Mouse (Mus musculus): ENCODE data around the gene Cdkn1c. TPM values are rescaled to one million over a fixed set of nuclear protein-coding genes. Genes with fewer than 3 reads are reported as not detected.

Cdkn1c gene
- polyA plus RNA-seq, 1 experiment from 2014 or later: 617 TPM

DNA sequence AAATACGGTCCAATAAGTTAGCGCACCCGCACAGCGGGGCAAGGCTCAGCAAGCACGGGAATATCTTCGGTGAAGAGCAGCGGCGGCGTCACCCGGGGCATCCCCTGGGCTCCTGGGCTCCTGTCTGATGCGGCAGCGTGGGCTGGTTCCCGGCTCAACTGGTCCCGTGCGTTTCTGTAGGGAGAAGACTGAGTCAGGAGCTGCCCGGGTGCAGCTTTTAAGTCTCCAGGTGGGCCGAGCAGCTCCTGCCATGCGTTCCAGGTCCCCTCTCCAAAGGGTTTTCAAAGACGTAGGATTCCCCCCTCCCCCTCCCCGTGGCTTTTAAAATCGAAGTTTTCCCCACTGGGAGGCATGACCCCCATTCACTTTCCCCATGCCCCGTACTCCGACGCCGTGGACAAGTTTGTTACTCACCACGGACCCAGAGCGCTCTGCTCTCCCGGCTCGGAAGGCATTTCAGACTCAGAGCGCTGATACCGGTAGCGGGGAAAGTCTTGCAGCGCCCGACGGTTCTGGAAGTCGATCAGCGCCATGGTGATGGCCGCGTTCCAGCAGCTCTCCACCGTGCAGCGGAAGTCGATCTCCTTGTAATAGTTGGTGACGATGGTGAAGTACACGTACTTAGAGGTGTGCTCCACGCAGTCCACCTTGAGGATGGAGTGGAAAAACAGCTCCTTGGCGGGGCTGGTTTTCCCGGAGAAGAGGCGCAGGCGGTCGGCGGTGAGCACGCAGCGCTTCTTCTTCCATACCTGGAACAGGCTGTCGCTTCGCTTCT lies 41.0 kb upstream of the Cdkn1c start:
- DNase-seq (ENCODE audit: low spot score) (peak; percentile 50), ATAC-seq (replicated peaks; ENCODE audit: low FRiP score) (no peak)
- no peak overlapping the region for H3K27ac ChIP-seq (ENCODE audit: low read depth, low read length)
- 3% methylated on average over 55 of the region's 55 CpGs for WGBS
- H3K4me3 ChIP-seq (ENCODE audit: low read depth, low read length): peak overlapping the region; percentile 49
- H3K9me3 ChIP-seq (ENCODE audit: control insufficient read depth, low read length): no peaks in the 10 kb centered on the region
- H3K36me3 ChIP-seq (ENCODE audit: control insufficient read depth, insufficient read depth, low read length): no peaks in the 10 kb centered on the region
- H3K4me1 ChIP-seq (replicated peaks; ENCODE audit: control insufficient read depth, insufficient read depth, low read length): 0 out of 2 replicates have a peak, but pooled peaks cover 7% of the 10 kb centered on the region
- peak overlapping the region; percentile 73 for H3K4me2 ChIP-seq
- peaks cover 57% of the 10 kb centered on the region for H3K27me3 ChIP-seq (replicated peaks; ENCODE audit: control insufficient read depth, insufficient read depth, low read length)
- H3K9ac ChIP-seq (ENCODE audit: low read depth, low read length): 0 out of 2 replicates have a peak overlapping the region, but pooled peaks have one; percentile 27

DNA sequence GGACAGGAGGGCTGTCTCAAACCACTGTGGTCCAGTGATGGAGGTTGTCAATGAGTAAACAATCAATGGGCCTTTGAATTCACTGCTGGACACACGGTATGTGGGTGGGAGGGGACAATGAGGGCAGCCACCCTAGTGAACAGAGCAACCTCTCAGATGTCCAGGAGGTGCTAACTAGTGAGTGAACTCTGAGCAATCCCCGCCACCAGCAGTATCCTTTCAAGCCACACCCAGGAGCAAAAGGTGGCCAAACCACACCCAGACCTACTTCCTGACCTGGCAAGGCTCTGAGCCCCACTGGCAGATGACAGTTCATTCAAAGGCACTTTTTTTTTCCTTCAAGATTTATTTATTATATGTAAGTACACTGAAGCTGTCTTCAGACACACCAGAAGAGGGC lies 40.1 kb upstream of the Cdkn1c start:
- no peak overlapping the region for H3K4me3 ChIP-seq (ENCODE audit: low read depth, low read length)
- DNase-seq (ENCODE audit: low spot score) (no peak), ATAC-seq (replicated peaks; ENCODE audit: low FRiP score) (no peak)
- H3K27me3 ChIP-seq (replicated peaks; ENCODE audit: control insufficient read depth, insufficient read depth, low read length): peaks cover 54% of the 10 kb centered on the region
- WGBS: 32% methylated on average over 2 of the region's 2 CpGs
- H3K9me3 ChIP-seq (ENCODE audit: control insufficient read depth, low read length): no peaks in the 10 kb centered on the region
- no peak overlapping the region for H3K27ac ChIP-seq (ENCODE audit: low read depth, low read length)
- no peak overlapping the region for H3K4me2 ChIP-seq
- peaks cover 8% of the 10 kb centered on the region; the same call in 1 of the 2 replicates for H3K4me1 ChIP-seq (replicated peaks; ENCODE audit: control insufficient read depth, insufficient read depth, low read length)
- no peaks in the 10 kb centered on the region for H3K36me3 ChIP-seq (ENCODE audit: control insufficient read depth, insufficient read depth, low read length)
- no peak overlapping the region for H3K9ac ChIP-seq (ENCODE audit: low read depth, low read length)

DNA sequence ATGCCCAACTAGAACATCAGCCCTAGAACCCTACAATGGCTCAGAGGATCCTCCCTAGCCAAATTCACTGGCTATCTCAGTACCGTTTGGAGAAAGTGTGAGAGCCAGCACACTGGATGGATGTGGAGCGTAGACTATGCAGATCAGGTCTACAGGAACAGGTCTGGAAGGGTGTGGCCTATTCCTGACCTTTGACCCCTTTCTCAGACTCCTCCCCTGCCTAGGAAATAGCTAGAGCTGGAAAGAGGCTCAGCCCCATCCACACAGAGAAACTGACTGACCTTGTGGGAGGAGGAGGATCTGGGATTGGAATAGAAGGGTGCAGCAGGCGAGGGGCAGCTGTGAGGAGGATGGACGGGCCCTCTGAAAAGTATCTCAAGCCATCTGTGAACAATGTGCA lies 37.7 kb upstream of the Cdkn1c start:
- no peak for DNase-seq (ENCODE audit: low spot score)
- 84% methylated on average over 4 of the region's 4 CpGs for WGBS
- H3K27me3 ChIP-seq (replicated peaks; ENCODE audit: control insufficient read depth, insufficient read depth, low read length): peaks cover 39% of the 10 kb centered on the region

DNA sequence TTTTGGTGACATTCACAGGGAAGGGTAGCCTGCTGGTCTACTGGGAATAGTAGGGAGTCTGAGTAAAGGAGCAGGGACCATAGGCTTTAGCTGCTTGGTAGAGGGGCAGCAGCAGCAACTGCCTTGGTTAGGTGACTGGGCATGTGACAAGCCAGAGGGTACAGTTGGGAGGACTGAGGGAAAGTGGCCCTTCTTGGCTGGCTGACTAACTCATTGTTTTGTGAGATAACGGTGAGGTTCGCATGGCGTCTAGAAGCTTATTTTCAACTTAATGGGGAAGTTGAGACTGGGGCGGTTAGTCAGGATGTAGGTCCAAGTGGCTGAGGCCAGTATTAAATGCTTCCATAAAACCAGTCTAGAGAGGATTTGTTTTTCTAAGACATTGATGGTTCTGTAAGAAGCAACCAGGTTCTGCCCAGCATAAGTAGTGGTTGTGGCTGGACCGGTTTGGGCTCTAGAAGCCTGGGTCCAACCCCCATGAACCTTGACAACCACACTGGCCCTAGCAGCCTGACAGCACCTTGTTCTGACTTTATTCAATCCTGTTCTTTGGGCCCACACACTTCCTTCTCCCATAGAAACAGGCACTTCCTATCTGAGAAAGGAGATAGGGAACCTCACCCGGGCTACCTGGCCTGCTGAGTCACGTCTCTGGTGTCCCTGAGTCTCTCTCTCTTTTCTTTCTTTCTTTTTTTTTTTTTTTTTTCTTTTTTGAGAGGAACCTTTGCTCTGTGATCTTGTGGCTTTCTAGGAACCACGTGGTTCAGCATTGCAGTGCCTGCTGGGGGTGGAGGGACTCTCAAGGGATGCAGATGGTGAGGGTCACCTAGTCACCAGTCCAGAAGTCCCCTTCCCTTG lies 34.5 kb upstream of the Cdkn1c start:
- no peak overlapping the region for H3K9ac ChIP-seq (ENCODE audit: low read depth, low read length)
- no peak for ATAC-seq (replicated peaks; ENCODE audit: low FRiP score)
- 47% methylated on average over 8 of the region's 8 CpGs for WGBS

More for the DNA sequence above, 37.7 kb upstream of the Cdkn1c start:
- Histone ChIP-seq H3K4me3 (ENCODE audit: low read depth, low read length) (no peak overlapping the region), H3K4me2 (no peak overlapping the region), H3K4me1 (replicated peaks; ENCODE audit: control insufficient read depth, insufficient read depth, low read length) (peaks cover 18% of the 10 kb centered on the region), H3K9ac (ENCODE audit: low read depth, low read length) (no peak overlapping the region), H3K9me3 (ENCODE audit: control insufficient read depth, low read length) (no peaks in the 10 kb centered on the region), H3K27ac (ENCODE audit: low read depth, low read length) (no peak overlapping the region), H3K36me3 (ENCODE audit: control insufficient read depth, insufficient read depth, low read length) (no peaks in the 10 kb centered on the region)
- ATAC-seq (replicated peaks; ENCODE audit: low FRiP score): no peak

DNA sequence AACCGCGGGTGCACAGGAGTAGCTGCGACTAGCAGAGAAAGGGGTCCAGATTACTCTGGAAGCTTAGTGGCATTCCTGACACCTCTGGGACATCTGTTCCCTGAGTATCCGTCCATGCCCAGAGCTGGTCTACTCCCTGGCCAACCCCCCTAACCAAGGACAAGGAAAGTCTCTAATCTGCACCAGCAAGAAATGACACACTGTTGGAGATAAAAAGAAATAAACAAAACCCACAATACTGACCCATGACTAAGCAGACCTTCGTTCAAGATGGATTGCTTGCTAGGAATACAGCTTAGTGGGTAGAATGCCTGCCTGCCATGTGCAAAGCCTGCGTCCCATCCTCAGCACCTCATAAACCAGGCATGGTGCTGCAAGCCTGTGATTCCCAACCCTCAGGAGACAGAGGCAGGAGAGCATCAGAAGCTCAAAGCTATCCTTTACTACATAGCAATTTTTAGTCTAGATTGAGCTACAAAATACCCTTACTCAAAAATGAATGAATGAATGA lies 32.8 kb upstream of the Cdkn1c start:
- WGBS: 64% methylated on average over 6 of the region's 6 CpGs
- Histone ChIP-seq H3K36me3 (ENCODE audit: control insufficient read depth, insufficient read depth, low read length) (no peaks in the 10 kb centered on the region), H3K27me3 (replicated peaks; ENCODE audit: control insufficient read depth, insufficient read depth, low read length) (peaks cover 7% of the 10 kb centered on the region), H3K27ac (ENCODE audit: low read depth, low read length) (no peak overlapping the region), H3K9ac (ENCODE audit: low read depth, low read length) (no peak overlapping the region), H3K4me2 (no peak overlapping the region), H3K4me1 (replicated peaks; ENCODE audit: control insufficient read depth, insufficient read depth, low read length) (peaks cover 12% of the 10 kb centered on the region), H3K9me3 (ENCODE audit: control insufficient read depth, low read length) (no peaks in the 10 kb centered on the region), H3K4me3 (ENCODE audit: low read depth, low read length) (no peak overlapping the region)
- ATAC-seq (replicated peaks; ENCODE audit: low FRiP score) (no peak), DNase-seq (ENCODE audit: low spot score) (no peak)

More for the DNA sequence above, 34.5 kb upstream of the Cdkn1c start:
- H3K4me1 ChIP-seq (replicated peaks; ENCODE audit: control insufficient read depth, insufficient read depth, low read length): peaks cover 12% of the 10 kb centered on the region
- H3K27ac ChIP-seq (ENCODE audit: low read depth, low read length): no peak overlapping the region
- H3K36me3 ChIP-seq (ENCODE audit: control insufficient read depth, insufficient read depth, low read length): no peaks in the 10 kb centered on the region
- H3K9me3 ChIP-seq (ENCODE audit: control insufficient read depth, low read length): no peaks in the 10 kb centered on the region
- DNase-seq (ENCODE audit: low spot score): no peak
- H3K4me3 ChIP-seq (ENCODE audit: low read depth, low read length): no peak overlapping the region
- H3K4me2 ChIP-seq: no peak overlapping the region
- H3K27me3 ChIP-seq (replicated peaks; ENCODE audit: control insufficient read depth, insufficient read depth, low read length): peaks cover 8% of the 10 kb centered on the region

DNA sequence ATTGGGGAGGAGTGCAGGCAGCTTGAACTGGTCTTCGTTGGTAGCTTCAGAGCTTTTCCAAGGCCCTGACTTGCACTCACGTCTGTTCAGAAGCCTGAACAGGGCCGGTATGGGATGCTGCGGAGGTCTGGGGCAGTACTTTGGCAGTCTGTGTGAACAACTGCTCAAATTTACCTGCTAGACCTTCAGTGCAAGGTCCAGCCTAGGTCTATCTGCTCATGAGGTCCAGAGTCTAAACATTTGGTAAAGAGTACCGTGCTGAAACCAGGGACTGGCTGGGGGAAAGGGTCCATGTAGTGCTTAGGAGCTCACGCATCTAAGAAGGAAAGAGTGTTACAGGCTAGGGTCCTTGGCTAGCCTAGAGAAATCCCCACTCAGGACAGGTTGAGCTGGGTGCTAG lies 28.9 kb upstream of the Cdkn1c start:
- ATAC-seq (replicated peaks; ENCODE audit: low FRiP score): peak; percentile 60; the same call in 1 of the 2 replicates
- Histone ChIP-seq H3K9me3 (ENCODE audit: control insufficient read depth, low read length) (no peaks in the 10 kb centered on the region), H3K36me3 (ENCODE audit: control insufficient read depth, insufficient read depth, low read length) (no peaks in the 10 kb centered on the region), H3K4me3 (ENCODE audit: low read depth, low read length) (no peak overlapping the region), H3K4me2 (no peak overlapping the region), H3K27me3 (replicated peaks; ENCODE audit: control insufficient read depth, insufficient read depth, low read length) (peaks cover 10% of the 10 kb centered on the region), H3K4me1 (replicated peaks; ENCODE audit: control insufficient read depth, insufficient read depth, low read length) (no peaks in the 10 kb centered on the region), H3K9ac (ENCODE audit: low read depth, low read length) (no peak overlapping the region), H3K27ac (ENCODE audit: low read depth, low read length) (no peak overlapping the region)
- no peak for DNase-seq (ENCODE audit: low spot score)
- 72% methylated on average over 6 of the region's 6 CpGs for whole genome bisulfite sequencing

DNA sequence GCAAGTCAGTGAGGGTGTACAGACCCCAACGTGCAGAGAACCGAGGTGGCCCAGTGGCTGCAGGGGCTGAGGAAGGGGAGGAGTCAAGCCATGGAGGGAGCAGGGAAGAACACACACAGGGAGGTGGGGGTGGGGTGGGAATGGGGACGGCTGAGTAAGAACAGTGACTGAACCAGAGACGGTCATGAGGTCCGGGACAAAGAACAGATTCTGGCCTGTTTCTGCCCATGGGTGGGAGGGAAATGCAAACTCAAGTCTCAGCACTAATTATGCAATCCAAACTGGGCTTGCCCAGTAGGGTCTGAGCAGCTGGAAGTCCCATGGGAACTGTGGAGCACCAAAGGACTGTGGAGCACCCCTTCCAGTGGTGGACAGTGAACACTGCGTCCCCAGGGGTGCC lies 21.7 kb upstream of the Cdkn1c start:
- DNase-seq (ENCODE audit: low spot score): no peak
- ATAC-seq (replicated peaks; ENCODE audit: low FRiP score): peak; percentile 32
- no peaks in the 10 kb centered on the region for H3K4me1 ChIP-seq (replicated peaks; ENCODE audit: control insufficient read depth, insufficient read depth, low read length)

DNA sequence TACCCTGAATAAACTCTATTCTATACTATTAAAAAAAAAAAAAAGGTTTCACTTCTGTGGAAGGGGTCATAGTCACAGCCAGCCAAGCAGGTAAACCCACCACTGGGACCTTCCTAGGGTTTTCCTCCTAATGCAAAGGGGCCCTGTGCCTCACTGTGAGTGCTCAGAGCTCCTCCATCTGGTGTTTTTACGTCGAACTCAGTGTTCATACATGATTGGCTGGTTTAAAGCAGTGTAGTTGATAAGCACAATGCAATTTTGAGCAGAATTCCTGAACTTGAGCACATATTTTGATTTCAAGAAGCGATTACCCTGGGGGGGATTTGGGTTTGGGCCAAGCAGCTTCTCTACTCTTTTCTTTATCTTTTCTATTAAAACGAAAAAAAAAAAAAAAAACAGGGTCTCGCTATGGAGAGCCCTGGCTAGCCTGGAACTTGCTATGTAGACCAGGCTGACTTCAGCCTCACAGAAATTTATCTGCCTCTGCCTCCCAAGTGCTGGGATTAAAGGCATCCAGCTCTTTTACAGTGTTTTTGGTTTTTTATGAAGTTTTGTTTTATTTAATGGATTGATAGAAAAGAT lies 21.0 kb upstream of the Cdkn1c start:
- H3K4me2 ChIP-seq: no peak overlapping the region
- H3K4me3 ChIP-seq (ENCODE audit: low read depth, low read length): no peak overlapping the region
- ATAC-seq (replicated peaks; ENCODE audit: low FRiP score) (no peak), DNase-seq (ENCODE audit: low spot score) (no peak)
- H3K4me1 ChIP-seq (replicated peaks; ENCODE audit: control insufficient read depth, insufficient read depth, low read length): no peaks in the 10 kb centered on the region
- 47% methylated on average over 5 of the region's 5 CpGs for WGBS
- no peaks in the 10 kb centered on the region for H3K36me3 ChIP-seq (ENCODE audit: control insufficient read depth, insufficient read depth, low read length)
- H3K27ac ChIP-seq (ENCODE audit: low read depth, low read length): no peak overlapping the region
- no peak overlapping the region for H3K9ac ChIP-seq (ENCODE audit: low read depth, low read length)
- H3K27me3 ChIP-seq (replicated peaks; ENCODE audit: control insufficient read depth, insufficient read depth, low read length): peaks cover 3% of the 10 kb centered on the region
- no peaks in the 10 kb centered on the region for H3K9me3 ChIP-seq (ENCODE audit: control insufficient read depth, low read length)

More for the DNA sequence above, 21.7 kb upstream of the Cdkn1c start:
- Histone ChIP-seq H3K4me2 (no peak overlapping the region), H3K9me3 (ENCODE audit: control insufficient read depth, low read length) (no peaks in the 10 kb centered on the region), H3K27ac (ENCODE audit: low read depth, low read length) (no peak overlapping the region), H3K9ac (ENCODE audit: low read depth, low read length) (no peak overlapping the region), H3K36me3 (ENCODE audit: control insufficient read depth, insufficient read depth, low read length) (no peaks in the 10 kb centered on the region), H3K4me3 (ENCODE audit: low read depth, low read length) (no peak overlapping the region), H3K27me3 (replicated peaks; ENCODE audit: control insufficient read depth, insufficient read depth, low read length) (peaks cover 3% of the 10 kb centered on the region)
- WGBS: 15% methylated on average over 6 of the region's 6 CpGs
